ENCODE assay signal across 8 mouse cellular contexts in the genomic region with DNA sequence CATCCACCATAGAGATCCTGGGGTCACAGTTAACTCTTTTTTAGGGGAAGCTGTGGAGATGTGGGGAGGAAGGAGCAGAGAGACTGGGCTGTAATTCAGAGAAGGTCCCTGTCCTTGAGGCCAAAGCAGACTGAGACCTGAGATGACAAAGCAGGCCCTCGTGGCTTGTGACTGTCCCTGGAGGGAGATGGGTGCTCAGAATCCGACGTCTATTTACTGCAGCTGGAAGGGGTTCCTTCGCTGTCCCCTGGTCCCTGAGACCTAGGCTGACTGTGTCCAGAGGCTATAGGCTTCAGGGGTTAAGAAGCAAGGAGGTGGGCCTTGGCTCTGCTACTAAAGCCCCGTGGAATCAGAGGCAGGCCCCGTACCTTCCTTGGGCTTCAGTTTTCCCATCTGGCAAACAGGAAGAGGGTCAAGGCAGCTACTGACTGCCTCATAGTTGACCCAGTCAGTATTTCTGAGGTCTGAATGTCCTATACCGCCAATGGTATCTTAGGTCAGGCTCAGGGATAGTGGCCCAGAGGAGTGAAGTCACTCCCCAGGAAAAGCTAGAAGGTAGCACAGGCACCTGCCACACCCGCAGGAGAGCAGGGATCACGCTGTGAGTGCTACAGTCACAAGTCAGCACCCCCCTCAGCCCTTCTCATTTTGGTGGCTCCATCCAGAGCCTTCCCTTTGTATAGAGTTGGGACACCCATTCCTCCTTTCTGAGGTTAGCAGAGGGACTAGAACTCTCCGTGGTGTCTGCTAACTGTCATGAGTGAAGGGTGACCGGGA.
A peak's percentile ranks its signal among the peaks of the same experiment; 100 is the strongest.
DNase-seq lines count a peak whose midpoint lies in the region; ATAC-seq lines count a peak whose summit lies in the region.

No protein-coding gene starts in this region.

- peak overlapping the region; percentile 22 for H3K4me2 ChIP-seq in heart, embryonic 11.5 days
- H3K4me2 ChIP-seq in embryonic facial prominence, embryonic 13.5 days: 0 out of 2 replicates have a peak overlapping the region, but pooled peaks have one; percentile 22
- no peak overlapping the region for H3K4me2 ChIP-seq in hindbrain, embryonic 14.5 days (replicated peaks)
- 0 out of 2 replicates have a peak overlapping the region, but pooled peaks have one; percentile 7 for H3K4me2 ChIP-seq in midbrain, embryonic 14.5 days (ENCODE audit: low read length)

- peak overlapping the region; percentile 88 for H3K27ac ChIP-seq in heart, embryonic 11.5 days (ENCODE audit: low read depth, low read length)
- H3K27ac ChIP-seq in embryonic facial prominence, embryonic 13.5 days: peak overlapping the region; percentile 99
- peak overlapping the region; percentile 100 for H3K27ac ChIP-seq in hindbrain, embryonic 14.5 days
- peak overlapping the region; percentile 100 for H3K27ac ChIP-seq in midbrain, embryonic 14.5 days (replicated peaks; ENCODE audit: low read depth, low read length)

- intact Hi-C loops in heart, postnatal 10 days (cut with DNase I): loop anchor here (2.0 to 5.0 kb wide), 5 partner anchors 47 to 188 kb away; partner anchors contain the start of gene Ier5l

- no peaks in the 10 kb centered on the region for H3K36me3 ChIP-seq in heart, embryonic 11.5 days (ENCODE audit: control insufficient read depth, insufficient read depth, low read length)
- no peaks in the 10 kb centered on the region for H3K36me3 ChIP-seq in embryonic facial prominence, embryonic 13.5 days
- H3K36me3 ChIP-seq in hindbrain, embryonic 14.5 days (replicated peaks; ENCODE audit: control insufficient read depth, insufficient read depth): no peaks in the 10 kb centered on the region
- H3K36me3 ChIP-seq in midbrain, embryonic 14.5 days (ENCODE audit: control insufficient read depth, insufficient read depth, low read length): no peaks in the 10 kb centered on the region

- no peaks in the 10 kb centered on the region for H3K27me3 ChIP-seq in heart, embryonic 11.5 days (ENCODE audit: control insufficient read depth, insufficient read depth, low read length)
- H3K27me3 ChIP-seq in embryonic facial prominence, embryonic 13.5 days: no peaks in the 10 kb centered on the region
- H3K27me3 ChIP-seq in hindbrain, embryonic 14.5 days (ENCODE audit: control insufficient read depth, insufficient read depth, low read length): no peaks in the 10 kb centered on the region
- H3K27me3 ChIP-seq in midbrain, embryonic 14.5 days (ENCODE audit: control insufficient read depth, insufficient read depth, low read length): no peaks in the 10 kb centered on the region

- ATAC-seq in heart, embryonic 11.5 days (replicated peaks; ENCODE audit: insufficient number of reproducible peaks, low FRiP score, low TSS enrichment): no peak
- no peak for ATAC-seq in embryonic facial prominence, embryonic 13.5 days (ENCODE audit: insufficient number of reproducible peaks, insufficient read depth, low FRiP score, low TSS enrichment, low read depth)
- ATAC-seq in hindbrain, embryonic 14.5 days (ENCODE audit: low FRiP score): no peak
- no peak for ATAC-seq in midbrain, embryonic 14.5 days (ENCODE audit: low FRiP score, low TSS enrichment)

- H3K4me1 ChIP-seq in heart, embryonic 11.5 days (ENCODE audit: control insufficient read depth, insufficient read depth, low read length): peaks cover 47% of the 10 kb centered on the region
- H3K4me1 ChIP-seq in embryonic facial prominence, embryonic 13.5 days: peaks cover 53% of the 10 kb centered on the region
- H3K4me1 ChIP-seq in hindbrain, embryonic 14.5 days (replicated peaks; ENCODE audit: control insufficient read depth, insufficient read depth, low read length): peaks cover 54% of the 10 kb centered on the region
- peaks cover 63% of the 10 kb centered on the region for H3K4me1 ChIP-seq in midbrain, embryonic 14.5 days (ENCODE audit: control insufficient read depth, insufficient read depth, low read length)

- H3K9ac ChIP-seq in heart, embryonic 11.5 days (ENCODE audit: low read depth, low read length): peak overlapping the region; percentile 39; the same call in 1 of the 2 replicates
- H3K9ac ChIP-seq in embryonic facial prominence, embryonic 13.5 days: no peak overlapping the region
- peak overlapping the region; percentile 69 for H3K9ac ChIP-seq in hindbrain, embryonic 14.5 days
- 0 out of 2 replicates have a peak overlapping the region, but pooled peaks have one; percentile 51 for H3K9ac ChIP-seq in midbrain, embryonic 14.5 days (replicated peaks; ENCODE audit: low read length)

- no peak overlapping the region for H3K4me3 ChIP-seq in heart, embryonic 11.5 days (ENCODE audit: low read depth, low read length)
- no peak overlapping the region for H3K4me3 ChIP-seq in embryonic facial prominence, embryonic 13.5 days
- H3K4me3 ChIP-seq in hindbrain, embryonic 14.5 days (replicated peaks; ENCODE audit: low read length): no peak overlapping the region
- no peak overlapping the region for H3K4me3 ChIP-seq in midbrain, embryonic 14.5 days (replicated peaks; ENCODE audit: low read depth, low read length)

- WGBS in heart, embryonic 11.5 days (ENCODE audit: insufficient replicate concordance): 36% methylated on average over 11 of the region's 11 CpGs
- WGBS in embryonic facial prominence, embryonic 13.5 days: 32% methylated on average over 11 of the region's 11 CpGs
- 20% methylated on average over 11 of the region's 11 CpGs for WGBS in hindbrain, embryonic 14.5 days
- 23% methylated on average over 11 of the region's 11 CpGs for WGBS in midbrain, embryonic 14.5 days

- no peaks in the 10 kb centered on the region for H3K9me3 ChIP-seq in heart, embryonic 11.5 days (replicated peaks; ENCODE audit: control insufficient read depth, low read length)
- no peaks in the 10 kb centered on the region for H3K9me3 ChIP-seq in embryonic facial prominence, embryonic 13.5 days
- H3K9me3 ChIP-seq in hindbrain, embryonic 14.5 days (ENCODE audit: control insufficient read depth, low read length): no peaks in the 10 kb centered on the region
- no peaks in the 10 kb centered on the region for H3K9me3 ChIP-seq in midbrain, embryonic 14.5 days (ENCODE audit: control insufficient read depth, low read length)

- no peak for DNase-seq in heart, postnatal 10 days
- DNase-seq in hindbrain, embryonic 14.5 days (ENCODE audit: low spot score): no peak
- no peak for DNase-seq in midbrain, embryonic 14.5 days
- no peak for DNase-seq in natural killer cell, adult 2 months (ENCODE audit: low spot score in 2 of 2)
- no peak for DNase-seq in layer of hippocampus, postnatal 36 days
- no peak for DNase-seq in frontal cortex, postnatal 14 days (ENCODE audit: low spot score in 2 of 2)
